Mouse (Mus musculus): Measurements from ENCODE around the gene Art4.

Gene Art4

GRCm38 (mm10) chr6:136866150-136866549, 8.6 kb upstream of the Art4 start:
- no peak for DNase-seq (ENCODE audit: low spot score)

DNA sequence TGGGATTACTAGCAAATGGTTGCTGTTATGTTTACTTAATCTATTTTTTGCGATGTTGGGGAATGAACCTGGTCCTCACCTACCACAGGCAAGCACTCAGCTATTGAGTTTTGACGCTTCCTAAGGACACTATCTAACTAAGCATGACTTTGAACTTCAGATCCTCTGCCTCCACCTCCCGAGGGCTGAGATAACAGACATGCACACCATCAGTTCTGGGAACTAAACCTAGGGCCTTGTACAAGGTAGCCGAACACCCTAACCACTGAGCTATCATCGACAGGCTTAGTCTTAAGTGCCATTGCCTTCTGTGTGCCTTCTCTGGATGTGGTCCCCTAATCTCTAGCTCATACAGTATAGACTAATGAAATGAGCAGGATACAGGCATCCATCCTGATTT, 7.8 kb upstream of the Art4 start:
- no peak for DNase-seq (ENCODE audit: low spot score)

- DNase-seq (ENCODE audit: low spot score): no peak
These were observed 3.5 kb upstream of the Art4 start for GRCm38 (mm10) chr6:136861020-136861419.

DNA sequence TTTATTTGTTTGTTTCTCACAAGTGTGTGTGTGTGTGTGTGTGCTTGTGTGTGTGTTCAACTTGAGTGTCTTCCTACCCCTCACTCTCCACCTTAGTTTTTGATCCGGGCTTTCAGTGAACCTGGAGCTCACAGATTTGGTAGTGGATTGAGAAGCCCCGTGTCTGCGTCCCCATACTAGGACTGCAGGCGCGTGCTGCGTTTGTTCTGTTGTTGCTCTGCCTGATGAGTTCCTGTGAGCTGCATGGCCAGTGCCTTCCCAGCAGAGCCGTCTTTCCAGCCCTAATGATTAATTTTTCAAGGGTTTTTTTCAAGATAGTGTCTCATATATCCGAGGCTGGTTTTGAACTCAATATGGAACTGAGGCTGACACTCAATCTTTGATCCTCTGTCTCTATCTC, 887 bp upstream of the Art4 start:
- DNase-seq (ENCODE audit: low spot score): no peak

DNA sequence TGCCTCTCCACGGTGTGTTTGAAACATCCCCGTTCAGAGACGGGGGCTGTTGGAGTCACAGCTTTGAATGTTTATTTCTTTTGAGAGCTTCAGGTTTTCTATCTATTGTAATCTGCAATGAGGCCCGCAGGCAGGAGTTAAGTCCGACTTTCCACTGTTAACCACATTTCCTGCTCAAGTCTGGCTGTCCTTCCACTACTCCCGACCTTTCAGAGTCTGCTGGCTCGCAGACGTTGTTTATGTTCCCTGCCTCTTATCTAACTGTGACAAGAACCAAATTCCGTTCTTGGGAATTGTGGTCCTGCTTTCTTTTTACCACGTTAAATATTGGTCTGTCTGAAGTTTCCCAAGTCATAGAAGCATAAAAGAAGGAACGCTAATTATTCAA, 334 bp upstream of the Art4 start:
- DNase-seq (ENCODE audit: low spot score): no peak

- no peak for DNase-seq (ENCODE audit: low spot score)
These were observed 1.4 kb downstream of the Art4 start for GRCm38 (mm10) chr6:136856071-136856636.

DNA sequence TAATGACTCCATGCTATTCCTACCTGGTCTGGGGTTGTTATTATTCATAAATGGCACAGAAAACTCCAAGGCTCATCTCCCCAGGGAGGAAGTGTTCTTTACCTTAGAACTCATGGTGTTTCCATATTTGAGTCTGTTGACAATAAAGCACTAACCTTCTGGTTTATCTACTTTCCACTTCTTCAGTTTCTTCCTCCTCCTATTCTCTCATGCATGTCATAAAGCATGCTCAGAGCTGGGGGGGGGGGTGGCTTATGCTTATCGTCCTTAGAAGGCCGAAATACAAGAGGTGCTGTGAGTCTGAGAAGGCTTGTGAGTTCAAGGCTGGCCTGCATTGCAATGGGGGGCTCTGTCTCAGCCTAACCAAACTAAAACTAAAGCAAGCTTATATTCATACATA, 2.4 kb downstream of the Art4 start:
- no peak for DNase-seq (ENCODE audit: low spot score)

- DNase-seq (ENCODE audit: low spot score): no peak
These were observed 3.2 kb downstream of the Art4 start for GRCm38 (mm10) chr6:136854361-136854781.

DNA sequence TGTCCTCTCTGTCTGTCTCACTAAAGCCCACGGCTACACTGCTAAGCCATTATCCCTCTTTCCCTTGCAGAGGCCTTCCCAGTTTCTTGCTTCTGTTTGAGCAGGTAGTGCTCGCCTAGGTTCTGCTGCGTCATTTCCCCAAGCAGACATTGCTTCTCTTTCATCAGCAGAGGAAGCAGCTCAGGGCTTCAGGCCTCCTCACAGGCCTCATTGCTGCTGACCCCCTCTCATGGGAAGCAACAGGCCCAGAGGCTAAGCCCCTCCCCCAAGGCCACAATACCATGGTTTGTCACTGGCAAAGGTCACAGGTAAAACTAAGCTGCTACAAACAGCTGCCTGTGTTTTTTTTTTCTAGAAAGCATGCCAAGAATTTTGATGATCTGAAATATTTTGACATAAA, 4.8 kb downstream of the Art4 start:
- no peak for DNase-seq (ENCODE audit: low spot score)

DNA sequence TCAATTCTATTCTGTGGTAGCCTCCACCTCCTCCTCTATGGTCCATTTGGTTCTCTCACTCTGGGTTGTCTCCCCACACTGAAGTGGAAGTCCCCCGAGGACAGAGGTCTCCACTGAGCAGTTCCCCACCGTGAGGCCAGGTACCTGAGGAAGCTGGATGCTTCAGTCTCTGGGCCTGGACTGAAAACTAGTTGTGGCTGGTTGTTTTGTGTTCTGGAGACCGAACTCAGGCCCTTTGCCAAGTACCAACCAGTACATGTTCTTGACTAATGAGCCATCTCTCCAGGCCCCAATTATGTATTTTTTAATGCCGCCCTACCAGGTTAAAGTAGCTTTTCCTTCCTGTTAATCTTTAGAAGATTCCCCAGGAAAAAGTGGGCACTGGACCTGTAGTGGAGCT, 5.2 kb downstream of the Art4 start:
- DNase-seq (ENCODE audit: low spot score): no peak

GRCm38 (mm10) chr6:136850267-136850666, 7.3 kb downstream of the Art4 start:
- no peak for DNase-seq (ENCODE audit: low spot score)

DNA sequence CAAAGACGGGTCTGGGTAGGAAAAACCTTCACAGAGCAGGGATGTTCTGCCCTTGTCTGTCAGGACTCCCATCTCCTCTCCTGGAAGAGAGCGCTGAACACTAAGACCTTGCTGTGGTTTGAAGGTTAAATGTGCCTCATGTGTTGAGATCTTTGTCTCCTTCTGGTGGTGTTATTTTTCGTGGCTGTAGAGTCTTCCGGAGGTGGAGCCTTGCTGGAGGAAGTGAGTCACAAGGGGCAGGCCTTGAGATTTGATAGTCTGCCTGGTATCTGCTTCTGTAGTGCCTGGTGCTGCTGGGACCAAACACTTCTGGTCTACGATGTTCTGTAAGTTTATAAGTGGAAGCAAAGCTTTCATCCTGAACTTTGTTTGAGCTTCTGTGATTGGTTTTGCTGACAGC, 8.6 kb downstream of the Art4 start:
- no peak for DNase-seq (ENCODE audit: low spot score)

DNA sequence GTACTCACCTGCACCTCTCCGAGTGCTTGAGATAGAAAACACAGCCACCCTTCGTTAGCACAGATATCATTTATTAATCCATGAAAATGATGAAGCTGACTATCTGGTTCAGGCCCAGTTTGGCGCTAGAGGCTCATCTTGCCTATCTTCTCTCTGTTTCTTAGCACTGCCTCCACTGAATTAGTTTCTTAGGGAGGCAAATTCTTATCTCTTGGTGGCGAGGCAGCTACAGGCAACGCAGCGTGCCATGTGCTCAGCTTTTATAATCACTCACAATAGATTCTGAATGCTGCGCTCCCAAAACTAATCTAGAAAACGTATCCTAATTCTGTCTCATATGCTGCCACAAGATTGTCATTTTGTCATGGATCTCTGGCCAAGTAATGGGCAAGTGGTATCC, 9.1 kb downstream of the Art4 start:
- no peak for DNase-seq (ENCODE audit: low spot score)

DNA sequence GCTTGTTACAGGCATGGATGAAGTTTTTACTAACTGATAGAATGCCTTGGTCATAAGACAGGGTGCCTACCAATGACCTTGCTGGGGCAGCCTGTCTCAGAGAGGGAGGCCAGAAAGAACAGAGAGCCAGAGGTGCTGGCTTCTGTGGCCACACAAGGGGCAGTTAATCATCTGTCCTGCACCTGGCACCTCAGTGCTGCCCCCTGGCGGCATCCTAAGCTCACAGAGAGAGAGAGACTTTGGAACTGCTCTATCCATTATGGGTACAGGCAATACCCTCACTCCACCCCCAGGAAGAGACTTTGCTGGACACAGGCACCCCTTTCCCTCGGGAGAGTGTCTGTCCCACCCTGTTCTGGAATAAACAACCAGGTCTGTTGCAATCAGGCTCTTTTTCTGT, 9.7 kb downstream of the Art4 start:
- peak; percentile 70 for DNase-seq (ENCODE audit: low spot score)

DNA sequence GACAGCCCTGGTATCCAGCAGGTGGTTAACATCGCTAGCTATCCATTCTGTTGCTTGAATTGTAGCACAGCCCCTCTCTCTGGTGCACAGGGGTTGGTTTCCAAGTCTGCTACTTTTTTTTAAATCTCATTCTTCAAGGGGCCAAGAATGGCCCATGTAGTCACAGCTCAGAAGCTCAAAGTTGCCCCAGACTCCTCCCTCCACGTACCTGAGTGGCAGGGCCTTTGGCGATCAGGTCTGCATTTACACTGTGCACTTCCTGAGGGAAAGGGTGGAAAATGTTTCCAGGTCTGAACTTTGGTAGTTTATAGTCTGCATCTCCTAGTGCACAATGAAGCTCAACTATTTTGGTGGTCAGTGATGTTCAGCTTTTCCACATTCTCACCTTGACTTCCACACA, 10.3 kb downstream of the Art4 start:
- no peak for DNase-seq (ENCODE audit: low spot score)

DNA sequence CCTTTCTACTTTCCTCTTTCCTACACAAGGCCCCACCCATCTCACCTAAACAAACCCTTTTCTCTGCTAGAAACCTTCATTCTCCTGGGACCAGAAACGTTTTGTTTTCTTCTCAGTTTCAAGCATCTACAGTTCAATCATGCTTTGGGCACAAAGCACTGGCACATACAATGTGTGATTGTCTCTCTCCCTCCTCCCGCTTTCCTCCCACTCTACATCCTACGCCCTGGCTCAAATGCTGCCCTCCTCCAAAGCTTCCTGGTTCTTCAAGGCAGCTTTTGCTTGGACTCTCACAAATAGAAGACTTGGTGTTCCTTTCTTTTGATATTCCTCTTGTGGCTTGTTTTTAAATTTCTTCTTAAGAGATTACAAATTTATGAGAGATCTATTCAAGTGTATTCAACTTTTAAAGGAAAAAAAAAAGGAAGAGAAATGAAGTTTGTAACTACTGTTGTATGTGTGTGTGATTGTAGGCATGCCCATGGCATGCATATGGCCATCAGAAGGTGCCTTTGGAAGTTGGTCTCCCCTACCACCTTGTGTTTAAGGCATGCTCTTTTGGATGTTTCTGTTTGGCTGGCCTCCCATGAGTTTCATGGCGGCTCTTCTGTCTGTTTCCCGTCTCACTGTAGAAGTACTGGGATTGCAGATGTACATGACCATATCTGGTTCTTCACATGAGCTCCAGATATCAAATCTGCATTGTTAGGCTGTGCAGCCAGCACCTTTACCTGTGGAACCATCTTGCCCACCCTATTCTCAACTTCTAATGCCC, 11.6 kb downstream of the Art4 start:
- DNase-seq (ENCODE audit: low spot score): no peak

DNA sequence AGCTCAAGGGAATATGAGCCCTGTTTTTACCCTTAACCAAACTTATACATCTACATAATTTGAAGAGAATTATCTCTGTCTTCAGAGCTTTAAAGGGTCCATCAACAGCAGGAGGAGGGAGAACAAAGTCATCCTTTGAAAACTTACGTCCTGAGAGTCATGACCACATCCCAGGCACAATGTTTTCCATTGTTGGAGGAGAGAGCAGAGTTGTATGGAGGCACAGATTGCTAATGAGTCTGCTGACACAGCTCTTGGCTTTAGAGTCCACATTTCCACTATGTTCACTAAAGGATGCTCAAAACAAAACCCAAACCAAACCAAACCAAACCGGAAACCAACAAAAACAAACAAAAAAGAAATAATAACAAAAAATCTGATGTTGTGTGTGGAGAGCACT, 12.6 kb downstream of the Art4 start:
- DNase-seq (ENCODE audit: low spot score): no peak

DNA sequence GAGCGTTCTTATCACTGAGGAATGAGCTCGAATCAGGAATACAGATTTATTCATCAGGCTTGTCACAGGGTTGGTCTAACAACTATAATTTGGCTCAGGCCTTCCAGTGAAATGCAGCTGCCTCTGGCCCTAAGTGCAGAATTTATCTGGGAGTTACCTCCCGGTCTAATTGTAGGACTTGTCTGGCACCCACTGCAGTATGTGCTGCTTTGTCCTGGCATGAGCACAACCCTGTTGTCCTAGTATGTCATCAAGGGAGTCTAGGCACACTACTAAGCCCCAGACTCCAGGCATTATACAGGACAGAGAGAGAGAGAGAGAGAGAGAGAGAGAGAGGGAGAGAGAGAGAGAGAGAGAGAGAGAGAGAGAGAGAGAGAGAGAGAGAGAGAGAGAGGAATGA, 20.2 kb downstream of the Art4 start:
- no peak for DNase-seq (ENCODE audit: low spot score)

DNA sequence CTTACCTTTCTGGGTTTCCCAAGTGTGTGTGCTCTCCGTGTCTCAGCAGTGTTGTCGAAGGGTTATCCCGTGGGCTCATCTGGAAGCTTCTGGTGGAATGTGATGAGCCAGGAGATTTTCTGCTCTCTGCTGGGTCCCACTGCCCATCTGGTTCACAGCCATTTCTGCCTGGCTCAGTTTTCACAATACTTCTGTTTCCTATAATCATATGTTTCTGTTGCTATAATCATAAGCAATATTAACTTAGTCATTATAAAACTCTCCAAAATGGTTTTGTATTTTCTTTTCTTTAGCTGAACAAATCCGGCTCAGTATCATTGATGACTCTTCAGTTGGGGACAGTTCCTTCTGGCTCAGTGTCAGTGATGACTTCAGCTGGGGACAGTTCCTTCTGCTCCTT, 22.2 kb downstream of the Art4 start, which contains the start of gene Smco3:
Gene Smco3, minus strand, starts transcription at position 101 of the 400 bp plus-strand sequence.
- no peak for DNase-seq (ENCODE audit: low spot score)

DNA sequence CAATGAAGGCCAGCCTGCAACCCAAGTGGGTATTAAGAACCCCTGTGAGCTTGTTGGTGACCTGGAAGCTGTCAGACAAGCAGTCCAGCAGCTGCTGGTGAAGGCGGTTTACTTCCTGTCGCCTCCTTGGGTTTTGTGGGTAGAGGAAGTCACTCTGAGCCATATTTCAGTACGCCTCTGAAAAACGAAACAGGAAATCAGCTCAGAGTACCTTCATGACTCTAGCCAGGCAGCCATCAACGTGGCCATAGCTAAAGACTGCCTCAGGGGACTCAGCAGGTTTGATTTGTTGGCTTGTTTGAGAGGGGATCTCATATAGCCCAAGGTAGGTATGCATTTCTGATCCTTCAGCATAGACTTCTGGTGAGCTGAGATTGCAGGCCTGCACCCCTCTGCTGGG, 25.8 kb downstream of the Art4 start:
- no peak for DNase-seq (ENCODE audit: low spot score)

GRCm38 (mm10) chr6:136828681-136829080, 28.9 kb downstream of the Art4 start:
- DNase-seq (ENCODE audit: low spot score): no peak

DNA sequence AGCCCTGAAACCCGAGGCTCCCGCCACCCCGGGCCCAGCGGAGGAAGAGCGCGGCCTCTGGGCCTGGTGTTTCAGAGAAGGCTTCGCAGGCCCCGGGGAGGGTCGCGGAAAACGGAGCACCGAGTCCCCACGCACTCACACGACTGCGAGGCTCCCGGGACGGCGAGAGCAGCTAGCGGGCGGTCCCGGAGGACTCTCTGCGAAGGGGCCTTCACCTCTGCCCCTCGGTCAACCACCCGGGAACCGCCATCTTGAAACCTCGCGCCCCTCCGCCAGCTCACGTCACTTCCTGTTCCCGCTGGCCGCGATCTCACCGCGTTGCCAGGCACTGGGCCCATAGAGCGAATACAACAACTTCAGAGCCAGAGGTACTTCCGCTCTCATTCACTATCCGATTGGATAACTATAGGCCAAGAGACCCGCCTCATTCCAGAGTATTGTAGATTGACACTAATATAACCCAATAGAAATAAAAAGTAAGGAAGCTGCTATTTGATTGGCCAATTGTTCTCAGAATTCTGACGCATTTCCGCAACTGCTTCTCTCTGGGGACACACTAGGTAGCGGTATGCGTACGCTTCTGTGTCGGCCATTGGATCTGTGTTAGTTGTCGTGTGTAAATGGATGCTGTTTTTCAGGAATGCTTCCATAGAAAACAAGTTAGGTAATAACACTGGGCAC, 29.5 kb downstream of the Art4 start, which contains the start of gene Wbp11:
Gene Wbp11, minus strand, starts transcription at position 353 of the 681 bp plus-strand sequence.
- DNase-seq (ENCODE audit: low spot score): peak; percentile 92

DNA sequence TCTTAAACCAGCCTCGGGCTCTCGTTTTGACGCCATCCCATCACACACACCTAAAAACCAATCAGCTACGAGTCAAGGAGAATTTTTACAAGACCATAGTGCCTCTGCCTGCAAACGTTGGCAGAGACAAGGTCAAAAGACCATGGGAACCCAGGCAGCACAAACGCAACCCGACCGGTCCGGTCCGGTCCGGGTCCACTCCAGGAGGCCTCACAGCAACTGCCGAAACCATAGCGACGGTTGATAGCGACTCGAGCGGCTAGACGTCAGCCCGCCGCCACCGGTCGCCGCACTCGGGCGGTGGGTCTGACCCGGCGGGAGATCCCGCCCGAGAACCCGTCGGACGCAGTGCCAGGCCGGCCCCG, 30.0 kb downstream of the Art4 start, which contains the start of gene BC049715:
Gene BC049715, plus strand, starts transcription at position 111 of the 365 bp plus-strand sequence.
- no peak for DNase-seq (ENCODE audit: low spot score)
